Mouse (Mus musculus) fibroblast of lung, adult 2 months (primary cell): ENCODE results near the gene Ikbip.

Source experiments
- DNase-seq: peaks from one replicate; pipeline ENCODE4 v3.0.0-alpha.2; 2011; ENCODE audit warnings: low read depth

Ikbip gene

GRCm38 (mm10) chr10:91116958-91117357, 34.2 kb downstream of the Ikbip start:
- DNase-seq = no peak

- DNase-seq = no peak
Measured at GRCm38 (mm10) chr10:91122646-91123045, 39.9 kb downstream of the Ikbip start.

- no peak for DNase-seq
Measured at GRCm38 (mm10) chr10:91123281-91123827, 40.6 kb downstream of the Ikbip start.

GRCm38 (mm10) chr10:91123828-91124822, 41.4 kb downstream of the Ikbip start, which contains the start of gene Slc25a3:
Gene Slc25a3 (minus strand): TSS chr10:91124059.
- DNase-seq = peak; percentile 98

GRCm38 (mm10) chr10:91126618-91127355, 44.0 kb downstream of the Ikbip start:
- no peak for DNase-seq

GRCm38 (mm10) chr10:91127395-91127794, 44.7 kb downstream of the Ikbip start:
- DNase-seq = no peak

GRCm38 (mm10) chr10:91128551-91129160, 45.9 kb downstream of the Ikbip start:
- no peak for DNase-seq

- no peak for DNase-seq
Measured at GRCm38 (mm10) chr10:91130792-91131191, 48.1 kb downstream of the Ikbip start.

- no peak for DNase-seq
Measured at GRCm38 (mm10) chr10:91131565-91131964, 48.8 kb downstream of the Ikbip start.

- DNase-seq = no peak
Measured at GRCm38 (mm10) chr10:91135302-91135972, 52.7 kb downstream of the Ikbip start.

- DNase-seq = no peak
Measured at GRCm38 (mm10) chr10:91137400-91137799, 54.7 kb downstream of the Ikbip start.

- no peak for DNase-seq
Measured at GRCm38 (mm10) chr10:91138317-91138716, 55.6 kb downstream of the Ikbip start.

- no peak for DNase-seq
Measured at GRCm38 (mm10) chr10:91139148-91139766, 56.5 kb downstream of the Ikbip start.

- peak; percentile 33 for DNase-seq
Measured at GRCm38 (mm10) chr10:91141564-91141963, 58.8 kb downstream of the Ikbip start.

- no peak for DNase-seq
Measured at GRCm38 (mm10) chr10:91142654-91143191, 60.0 kb downstream of the Ikbip start.

- DNase-seq = no peak
Measured at GRCm38 (mm10) chr10:91143313-91144230, 60.8 kb downstream of the Ikbip start.

- no peak for DNase-seq
Measured at GRCm38 (mm10) chr10:91145413-91145812, 62.7 kb downstream of the Ikbip start.
